Mouse (Mus musculus) left cerebral cortex, adult 11 months (tissue): ENCODE data around the gene Ccdc15.
A peak's percentile ranks its signal among the peaks of the same experiment; 100 is the strongest.

Experiments
- DNase-seq: peaks from one replicate; pipeline ENCODE4 v3.0.0; 2022; ENCODE audit warnings: low spot score

Ccdc15 gene

GRCm38 (mm10) chr9:37230486-37231195 lies 117.6 kb downstream of the Ccdc15 start:
- DNase-seq = no peak

DNA sequence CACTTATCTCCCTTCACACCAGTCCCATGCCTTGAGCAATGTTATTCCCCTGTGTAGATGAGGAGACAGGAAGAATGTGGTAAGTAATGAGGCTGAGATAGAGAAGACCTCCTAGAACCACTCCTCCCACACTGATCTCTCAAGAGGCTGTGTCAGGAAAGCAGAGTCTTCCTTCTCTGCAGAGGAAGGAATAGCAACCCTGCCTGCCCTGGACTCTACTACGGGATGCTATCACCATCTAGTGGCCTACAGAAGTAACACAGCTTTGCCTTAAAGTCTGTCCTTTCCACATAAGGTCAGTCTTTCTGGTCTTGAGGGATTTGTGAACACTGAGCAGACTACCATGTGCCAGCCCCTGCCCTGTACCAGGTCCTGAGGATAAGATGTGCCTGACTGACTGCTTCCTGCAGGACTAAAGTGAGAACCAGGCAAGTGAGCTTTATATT lies 118.3 kb downstream of the Ccdc15 start:
- peak; percentile 55 for DNase-seq
